Mouse (Mus musculus): ENCODE measurements around the gene Camk1.

Gene Camk1

DNA sequence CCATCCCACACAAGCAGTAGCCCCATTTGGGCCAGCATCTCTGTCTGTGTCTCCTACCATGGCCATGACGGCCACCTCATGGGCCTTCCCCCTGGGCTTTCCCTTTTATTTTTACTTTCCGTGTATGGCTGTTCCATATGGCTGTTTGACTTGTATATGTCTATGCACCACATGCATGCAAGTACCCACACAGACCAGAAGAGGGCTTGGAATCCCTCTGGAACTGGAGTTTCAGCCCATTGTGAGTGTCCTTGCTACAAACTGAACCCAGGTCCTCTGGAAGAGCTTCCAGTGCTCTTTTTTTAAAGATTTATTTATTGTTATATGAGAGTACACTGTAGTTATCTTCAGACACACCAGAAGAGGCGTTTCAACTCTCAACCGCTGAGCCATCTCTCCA is 17.7 kb upstream of the Camk1 start:
- WGBS: 71% methylated on average over 4 of the region's 4 CpGs

DNA sequence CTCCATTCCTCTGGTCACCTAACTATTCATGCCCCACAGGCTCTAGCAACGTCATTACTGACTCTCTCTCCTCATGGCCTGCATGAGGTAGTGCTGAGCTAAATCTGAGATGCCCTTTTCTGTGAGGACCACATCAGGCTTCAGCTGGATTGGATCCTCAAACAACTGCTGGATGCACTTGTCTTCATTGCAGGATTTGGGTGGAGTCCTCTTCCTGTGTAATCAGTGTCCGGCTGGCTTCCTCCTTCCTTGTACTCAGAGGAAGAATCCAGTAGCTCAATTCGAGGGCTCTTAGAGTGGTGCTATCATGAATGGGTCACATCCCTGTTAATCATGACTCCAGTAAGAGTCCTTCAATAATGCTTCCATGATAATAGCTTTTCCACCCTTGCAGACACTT is 9.9 kb upstream of the Camk1 start:
- 74% methylated on average over 3 of the region's 3 CpGs for WGBS

DNA sequence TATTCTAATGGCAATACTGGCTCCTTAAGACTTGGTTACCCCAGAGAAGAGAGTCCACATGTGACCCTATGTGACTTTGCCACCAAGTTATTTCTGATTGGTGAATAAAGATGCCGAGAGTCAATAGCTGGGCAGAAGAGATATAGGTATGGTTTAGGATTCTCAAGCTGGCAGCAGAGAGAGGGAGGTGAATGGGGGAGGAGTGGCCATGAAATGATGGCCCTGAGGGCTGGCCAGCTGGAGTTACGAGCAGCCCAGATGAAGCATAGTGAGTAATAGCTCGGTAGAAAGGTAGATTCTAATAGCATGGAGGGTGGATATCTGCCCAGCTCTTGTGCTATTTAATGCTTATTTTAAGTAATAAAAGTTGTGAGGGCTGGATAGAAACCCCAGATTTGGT is 9.0 kb upstream of the Camk1 start:
- 81% methylated on average over 3 of the region's 3 CpGs for WGBS

DNA sequence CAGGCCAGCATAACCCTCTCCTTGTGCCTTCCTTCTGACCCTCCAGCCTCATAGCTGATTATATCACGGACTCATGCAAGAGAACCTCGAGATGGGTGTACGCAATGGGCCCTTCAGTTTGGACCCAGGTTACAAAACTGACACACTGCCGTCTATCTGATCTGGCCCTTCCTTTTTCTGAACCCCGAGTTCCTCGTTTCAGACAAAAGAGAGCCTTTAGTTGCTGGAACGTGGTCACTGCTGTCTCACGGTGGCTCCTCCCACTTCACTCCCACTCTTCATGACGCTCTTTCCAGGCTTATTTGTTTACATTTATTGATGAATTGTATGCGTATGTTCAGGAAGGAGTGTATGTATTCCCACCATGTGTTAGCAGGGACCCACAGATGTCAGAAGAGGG is 7.9 kb upstream of the Camk1 start:
- 58% methylated on average over 10 of the region's 10 CpGs for WGBS

DNA sequence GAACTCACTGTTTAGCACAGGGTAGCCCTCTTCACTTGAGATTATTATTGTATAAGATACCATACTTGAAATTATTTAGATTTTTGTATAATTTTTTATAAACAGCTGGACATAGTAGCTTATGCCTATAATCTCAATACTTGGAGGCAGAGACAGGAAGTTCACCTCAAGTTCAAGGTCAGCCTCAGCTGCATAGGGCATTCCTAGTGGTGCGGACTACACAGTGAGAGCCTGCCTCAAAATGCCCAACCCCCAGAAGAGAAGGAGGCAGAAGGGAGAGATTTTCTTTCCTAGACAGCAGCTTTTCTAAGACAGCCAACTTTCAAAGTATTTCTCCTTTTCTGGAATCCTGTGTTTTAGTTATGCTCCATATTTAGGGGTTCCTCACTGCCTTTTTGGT is 7.4 kb upstream of the Camk1 start:
- 84% methylated on average over 1 of the region's 1 CpGs for WGBS

DNA sequence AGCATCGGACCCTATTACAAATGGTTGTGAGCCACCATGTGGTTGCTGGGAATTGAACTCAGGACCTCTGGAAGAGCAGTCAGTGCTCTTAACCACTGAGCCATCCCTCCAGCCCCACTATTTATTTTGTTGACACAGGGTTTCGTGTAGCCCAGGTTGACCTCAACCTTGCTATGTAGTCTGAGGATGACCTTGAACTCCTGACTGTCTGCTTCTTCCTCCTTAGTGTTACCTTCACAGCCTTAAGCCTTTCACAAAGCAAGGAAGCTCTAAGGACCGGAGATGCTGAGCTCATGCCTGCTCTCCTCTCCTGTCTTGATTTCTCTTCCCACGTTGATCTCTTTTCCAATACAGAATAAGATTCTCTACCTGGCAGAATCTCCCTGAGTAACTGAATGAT is 3.1 kb upstream of the Camk1 start:
- WGBS: 85% methylated on average over 4 of the region's 4 CpGs

DNA sequence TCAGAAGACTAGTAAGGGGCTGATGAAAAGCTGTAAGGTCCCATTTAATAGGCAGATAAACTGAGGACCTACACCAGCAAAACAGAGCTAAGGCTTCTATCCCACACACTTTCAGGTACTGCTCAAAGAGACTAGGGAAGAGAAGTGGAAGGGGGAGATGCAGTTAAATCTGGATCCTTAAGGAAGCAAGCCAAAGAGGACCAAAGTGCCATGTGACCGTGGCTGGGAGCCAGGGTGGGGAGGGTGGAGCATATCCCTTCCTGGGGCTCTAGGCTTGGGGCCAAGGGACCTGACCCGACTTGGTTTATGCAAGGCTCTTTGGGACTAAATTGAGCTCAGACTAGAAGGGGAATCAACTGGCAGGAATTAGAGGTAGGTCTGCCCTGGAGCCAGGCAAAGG is 537 bp upstream of the Camk1 start:
- WGBS: 27% methylated on average over 2 of the region's 2 CpGs

DNA sequence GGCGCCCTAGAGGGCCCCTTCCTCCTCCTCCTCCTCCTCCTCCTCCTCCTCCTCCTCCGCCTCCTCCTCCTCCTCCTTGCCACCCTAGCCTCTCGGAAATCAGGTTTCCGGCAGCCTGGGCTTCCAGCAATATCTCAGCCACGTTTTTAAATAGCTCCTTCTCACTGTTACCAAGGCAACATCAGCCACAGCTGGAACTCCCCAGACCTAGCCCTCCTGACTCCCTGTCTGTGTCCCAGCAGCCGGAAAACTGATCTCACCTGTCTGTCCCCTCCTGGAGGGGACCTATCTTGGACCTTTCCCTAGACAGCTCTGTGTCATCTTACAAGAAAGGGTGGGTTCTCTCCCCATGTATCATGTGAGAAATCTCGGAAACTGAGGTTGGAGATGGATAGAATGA is 1.5 kb downstream of the Camk1 start:
- WGBS: 22% methylated on average over 4 of the region's 7 CpGs

DNA sequence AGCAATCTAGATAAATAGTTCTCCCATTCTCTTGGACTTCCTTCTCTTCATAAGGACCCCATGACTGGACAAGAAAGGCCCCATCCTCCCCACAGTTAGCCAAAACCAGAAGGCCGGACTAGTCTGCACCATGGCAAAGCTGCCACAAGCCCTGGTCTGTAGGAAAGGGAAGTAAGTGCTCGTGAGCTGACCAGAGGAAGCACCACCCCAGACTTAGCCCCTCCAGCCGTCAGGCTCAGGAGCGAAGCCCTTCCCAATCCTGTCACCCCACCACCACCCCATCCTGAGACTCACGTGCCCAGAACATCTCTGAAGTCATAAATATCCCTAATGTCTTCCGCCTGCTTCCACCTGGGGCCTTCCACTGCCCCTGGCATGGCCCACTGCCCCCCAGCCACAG is 2.2 kb downstream of the Camk1 start:
- WGBS: 70% methylated on average over 6 of the region's 6 CpGs

DNA sequence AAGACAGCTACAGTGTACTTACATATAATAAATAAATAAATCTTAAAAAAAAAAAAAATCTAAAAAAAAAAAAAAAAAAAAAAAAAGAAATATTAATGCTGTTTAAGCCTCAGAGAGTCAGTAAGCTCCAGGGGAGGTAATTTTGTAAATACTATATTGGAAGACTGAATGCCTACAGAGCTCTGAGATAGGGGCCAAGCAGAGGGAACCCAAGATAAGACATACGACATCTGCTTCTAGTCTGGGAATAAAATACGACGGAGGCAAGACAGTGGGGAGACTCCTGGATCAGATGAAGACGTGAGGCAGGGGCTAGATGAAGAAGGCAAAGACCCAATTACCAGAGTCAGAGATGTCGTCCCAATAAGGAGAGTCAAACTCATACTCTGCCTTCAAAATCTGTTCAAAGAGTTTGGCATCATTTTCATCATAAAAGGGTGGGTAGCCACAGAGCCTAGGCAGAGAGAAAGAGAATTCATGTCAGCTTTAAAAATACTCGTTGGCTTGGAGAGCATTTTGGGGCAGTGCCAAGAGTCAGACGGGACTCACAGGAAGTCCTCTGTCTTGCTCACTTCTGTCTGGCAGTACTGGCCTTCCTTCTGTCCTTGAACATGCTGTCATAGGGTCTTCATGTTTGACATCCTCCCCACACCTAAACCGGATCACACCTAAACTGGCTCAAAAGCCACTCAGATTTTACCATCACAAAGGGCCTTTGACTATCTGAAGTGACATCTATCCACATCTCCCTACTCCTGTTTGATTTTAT is 6.7 kb downstream of the Camk1 start:
- 36% methylated on average over 8 of the region's 8 CpGs for WGBS

DNA sequence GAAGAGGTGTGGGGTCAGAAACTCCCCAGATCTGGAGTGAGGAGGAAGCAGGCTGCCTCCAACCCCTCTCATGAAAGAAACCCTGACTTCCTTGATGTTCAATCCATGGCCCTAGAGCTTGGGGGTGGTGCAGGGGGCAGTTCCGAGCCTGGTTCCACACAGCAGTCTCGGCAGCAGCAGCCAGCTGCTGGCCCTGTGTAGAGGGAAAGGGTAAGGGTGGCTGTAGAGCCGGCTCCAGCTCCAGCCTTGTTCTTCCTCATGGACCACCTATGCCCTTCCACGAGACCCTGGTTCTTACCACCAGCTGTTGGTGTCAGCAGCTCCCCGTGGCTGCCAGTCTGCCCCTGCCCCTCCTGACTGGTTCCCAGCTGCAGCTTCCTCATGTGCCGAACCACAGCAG is 9.6 kb downstream of the Camk1 start:
- 64% methylated on average over 6 of the region's 6 CpGs for WGBS

DNA sequence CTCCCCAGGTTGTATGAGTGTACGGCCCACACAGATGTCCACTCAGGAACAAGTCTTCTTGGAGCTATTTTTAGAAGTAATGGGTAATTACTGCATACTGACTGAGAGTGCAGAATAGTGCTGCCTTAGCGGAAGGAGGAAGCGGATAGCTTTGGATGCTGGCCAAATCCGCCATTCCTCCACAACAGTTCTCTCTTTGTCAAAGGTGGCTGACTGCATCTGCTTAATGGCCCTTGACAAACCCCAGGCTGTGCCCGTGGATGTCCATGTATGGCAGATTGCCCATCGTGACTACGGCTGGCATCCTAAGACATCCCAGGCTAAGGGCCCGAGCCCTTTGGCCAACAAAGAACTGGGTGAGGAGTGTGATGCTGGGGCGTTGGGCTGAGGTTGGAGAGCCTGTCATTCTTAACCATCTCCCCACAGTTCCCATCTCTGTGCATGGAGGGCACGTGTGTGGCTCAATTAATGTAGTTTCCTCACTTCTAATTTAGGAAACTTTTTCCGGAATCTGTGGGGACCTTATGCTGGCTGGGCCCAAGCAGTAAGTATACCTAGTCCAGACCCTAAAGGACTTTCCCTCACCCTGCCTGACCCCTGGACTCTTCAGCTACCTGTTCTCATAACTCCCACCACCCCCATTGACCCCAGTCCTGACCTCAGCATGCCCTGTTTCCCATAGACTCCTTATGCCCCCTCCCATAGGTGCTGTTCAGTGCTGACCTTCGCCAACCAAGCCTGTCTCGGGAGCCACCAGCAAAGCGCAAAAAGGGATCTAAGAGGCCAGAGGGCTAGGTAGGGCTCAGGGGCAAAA is 10.4 kb downstream of the Camk1 start:
- WGBS: 41% methylated on average over 14 of the region's 14 CpGs

DNA sequence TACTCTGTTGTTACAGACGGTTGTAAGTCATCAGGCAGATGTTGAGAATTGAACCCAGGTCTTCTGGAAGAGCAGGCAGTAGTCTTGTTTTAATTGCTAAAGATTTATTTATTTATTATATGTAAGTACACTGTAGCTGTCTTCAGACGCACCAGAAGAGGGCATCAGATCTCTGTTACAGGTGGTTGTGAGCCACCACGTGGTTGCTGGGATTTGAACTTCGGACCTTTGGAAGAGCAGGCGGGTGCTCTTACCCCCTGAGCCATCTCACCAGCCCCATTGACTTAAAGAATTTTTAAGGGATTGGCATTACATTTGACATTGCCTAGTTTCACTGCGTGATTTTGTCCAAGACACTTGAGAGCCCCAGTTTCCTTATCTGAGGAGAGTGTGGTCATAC is 11.1 kb downstream of the Camk1 start:
- whole genome bisulfite sequencing: 65% methylated on average over 6 of the region's 6 CpGs

DNA sequence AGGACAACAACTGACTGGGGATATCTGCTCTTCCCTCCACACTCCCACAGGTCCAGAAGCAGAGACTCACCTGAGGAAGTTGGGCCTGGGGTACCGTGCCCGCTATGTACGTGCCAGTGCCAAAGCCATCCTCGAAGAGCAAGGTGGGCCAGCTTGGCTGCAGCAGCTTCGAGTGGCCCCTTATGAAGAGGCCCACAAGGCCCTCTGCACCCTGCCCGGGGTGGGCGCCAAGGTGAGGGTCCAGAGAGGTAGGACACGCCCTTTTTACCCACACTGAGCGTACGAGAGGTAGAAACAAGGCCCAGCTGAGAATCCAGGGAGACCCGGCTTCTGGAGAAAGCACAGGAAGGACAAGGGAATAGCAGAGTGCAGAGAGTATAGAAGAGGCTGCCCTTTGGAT is 12.1 kb downstream of the Camk1 start:
- 93% methylated on average over 11 of the region's 11 CpGs for WGBS

DNA sequence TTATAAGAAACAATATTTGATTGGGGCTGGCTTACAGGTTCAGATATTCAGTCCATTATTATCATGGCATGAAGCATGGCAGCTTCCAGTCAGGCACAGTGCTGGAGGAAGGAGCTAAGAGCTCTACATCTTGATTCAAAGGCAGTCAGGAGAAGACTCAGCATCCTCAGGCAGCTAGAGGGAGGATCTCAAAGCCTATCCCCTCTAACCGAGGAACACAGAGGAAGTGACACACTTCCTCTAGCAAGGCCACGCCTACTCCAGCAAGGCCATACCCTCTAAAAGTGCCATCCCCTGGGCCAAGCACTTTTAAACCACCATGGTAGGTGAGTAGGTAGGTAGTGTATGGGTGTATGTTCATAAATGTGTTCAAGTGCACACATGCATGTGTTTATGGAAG is 13.2 kb downstream of the Camk1 start:
- WGBS: 57% methylated on average over 2 of the region's 2 CpGs

DNA sequence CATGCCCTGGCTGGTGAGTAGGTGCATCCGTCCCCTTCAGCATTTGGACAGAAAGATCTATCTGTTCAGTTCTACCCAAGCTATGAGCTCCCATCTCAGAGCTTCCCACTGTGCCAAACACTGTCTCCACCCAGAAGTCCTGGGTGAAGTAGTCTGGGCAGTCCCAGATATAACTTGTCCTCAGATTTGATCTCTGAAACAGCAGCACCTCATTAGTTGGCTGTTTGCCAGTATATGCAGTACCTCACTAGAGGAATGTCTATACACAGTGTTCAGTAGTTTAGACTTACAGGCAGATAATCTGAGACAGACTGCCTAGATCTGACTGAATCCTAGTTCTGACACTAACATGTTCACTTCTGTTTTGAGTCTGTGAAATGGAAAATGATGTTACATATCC is 14.4 kb downstream of the Camk1 start:
- WGBS: 91% methylated on average over 1 of the region's 1 CpGs

DNA sequence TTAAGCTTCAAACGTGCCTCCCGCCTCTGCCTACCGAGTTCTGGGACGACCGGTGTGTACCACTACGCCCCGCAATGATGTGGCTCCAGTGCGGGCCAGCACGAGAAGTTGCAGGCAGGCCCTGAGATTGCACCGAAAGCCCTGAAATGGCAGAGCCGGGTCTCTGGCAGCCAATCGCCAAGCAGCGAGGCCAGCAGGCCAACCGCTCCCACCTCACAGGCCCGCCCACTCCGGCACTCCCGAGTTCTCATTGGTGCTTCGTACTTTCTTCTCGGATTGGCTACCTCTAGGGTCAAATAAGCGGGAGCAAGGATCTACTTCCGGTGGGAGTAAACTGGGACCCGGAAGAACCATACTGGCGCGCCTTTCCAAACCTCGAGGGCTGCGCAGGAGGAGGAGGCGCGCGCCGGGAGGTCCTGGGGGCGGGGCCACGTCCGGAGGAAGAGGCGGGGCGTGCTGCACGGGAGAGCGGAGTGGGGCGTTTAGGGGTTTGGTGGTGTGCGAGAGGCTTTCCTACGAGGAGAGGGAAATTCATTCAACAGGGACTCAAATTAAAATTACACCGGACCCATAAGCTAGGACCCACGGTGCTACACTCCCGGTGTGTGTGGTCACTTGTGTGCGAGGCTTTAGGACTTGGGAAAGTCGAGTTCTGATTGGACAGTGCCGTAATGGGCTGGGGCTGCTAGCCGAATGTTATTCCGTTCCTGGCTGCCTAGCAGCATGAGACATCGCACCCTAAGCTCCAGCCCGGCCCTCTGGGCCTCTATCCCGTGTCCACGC is 17.1 kb downstream of the Camk1 start, which contains the start of gene Ogg1:
Gene Ogg1 (plus strand): TSS at position 440 of the 783 bp plus-strand sequence.
- WGBS: under 1% methylated on average over 52 of the region's 52 CpGs

DNA sequence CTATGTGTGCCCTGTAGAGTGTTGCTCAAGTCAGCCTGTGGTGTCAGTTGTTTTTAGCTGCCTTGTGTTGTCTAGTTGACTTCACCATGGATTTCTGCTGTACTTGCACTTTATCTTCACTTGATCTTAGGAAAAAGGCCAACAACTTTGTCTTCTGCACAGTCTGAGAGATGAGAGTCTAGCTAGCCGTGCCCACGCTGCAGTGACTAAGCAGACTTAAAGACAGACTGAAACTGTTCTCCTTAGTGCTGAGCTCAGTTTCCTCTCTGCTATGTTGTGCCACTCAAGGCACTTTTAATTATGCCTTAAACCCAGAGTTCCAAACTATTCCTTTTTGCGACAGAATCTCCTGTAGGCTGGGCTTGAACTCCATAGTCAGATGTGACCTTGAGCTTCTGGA is 27.8 kb downstream of the Camk1 start:
- WGBS: 69% methylated on average over 3 of the region's 3 CpGs

DNA sequence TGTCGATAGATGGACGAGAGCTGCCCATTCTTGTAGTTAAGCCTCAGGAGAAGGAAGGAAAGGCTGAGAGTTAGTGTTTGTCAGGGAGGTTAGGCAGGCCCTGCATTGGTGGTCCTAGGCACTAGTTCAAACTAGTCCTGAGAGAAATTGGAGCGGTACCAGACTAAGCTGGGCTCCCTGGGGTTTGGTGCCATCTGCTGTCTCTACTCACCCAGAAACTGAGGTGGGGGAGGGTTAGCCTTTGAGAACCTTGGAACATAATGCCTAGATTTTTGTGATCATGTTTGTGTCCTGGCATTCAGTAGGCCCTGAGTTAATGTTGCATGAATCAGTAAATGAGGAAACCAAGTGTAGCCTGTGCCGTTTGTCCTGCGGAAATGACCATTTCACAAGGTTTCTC is 35.6 kb downstream of the Camk1 start:
- WGBS: 14% methylated on average over 5 of the region's 5 CpGs

DNA sequence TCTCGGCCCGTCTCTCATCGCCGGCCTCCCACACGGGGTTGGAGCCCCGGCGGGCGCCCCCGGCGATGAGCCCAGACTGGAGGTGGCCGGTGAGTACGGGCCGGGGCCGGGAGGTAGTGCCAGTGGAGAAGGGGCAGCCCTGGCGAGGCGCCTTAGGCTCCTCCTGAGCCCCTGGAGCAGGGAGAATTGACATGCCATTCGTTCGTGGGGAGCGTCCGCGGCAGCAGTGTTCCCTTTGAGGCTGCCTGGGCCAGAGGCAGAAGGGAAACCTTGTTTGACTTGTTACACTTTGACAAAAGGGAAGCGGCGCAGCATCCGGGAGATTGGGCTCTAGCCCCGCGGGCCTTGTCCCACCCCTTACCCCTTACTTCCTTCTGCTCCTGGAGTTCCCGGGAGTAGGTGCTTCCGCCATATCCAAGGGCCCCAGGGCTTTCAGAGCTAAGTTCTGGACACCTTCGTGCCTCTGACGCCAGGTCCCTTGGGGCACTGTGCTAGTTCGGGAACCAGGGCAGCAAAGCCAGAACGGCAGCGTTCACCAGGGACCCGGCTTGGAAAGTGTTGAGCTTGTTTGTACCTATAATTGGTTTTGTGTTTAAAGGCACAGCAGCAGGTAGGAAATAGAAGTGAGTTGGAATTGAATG is 36.2 kb downstream of the Camk1 start:
- WGBS: under 1% methylated on average over 34 of the region's 34 CpGs

DNA sequence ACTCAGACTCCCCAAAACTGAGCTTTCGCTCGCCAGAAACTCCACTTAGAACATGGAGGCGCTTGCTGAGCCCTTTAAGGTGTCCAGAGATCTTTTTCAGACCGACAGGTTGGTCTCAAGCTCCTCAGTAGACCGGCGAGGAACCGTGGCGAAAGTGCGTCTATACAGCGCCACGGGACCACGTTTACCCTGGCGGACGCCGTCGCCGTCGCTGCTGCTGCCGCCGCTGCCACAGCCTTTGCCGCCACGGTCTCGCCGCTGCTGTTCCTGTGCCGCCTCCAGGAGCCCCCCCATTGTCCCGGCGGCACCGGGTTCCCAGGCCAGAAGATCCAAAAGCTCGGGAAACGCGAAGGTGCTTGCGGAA is 36.8 kb downstream of the Camk1 start, which contains the start of gene Brpf1:
Gene Brpf1 (plus strand): TSS at position 152 of the 364 bp plus-strand sequence.
- under 1% methylated on average over 32 of the region's 32 CpGs for WGBS
